Mouse (Mus musculus): ENCODE measurements at regions not wholly inside any gene's neighbourhood (a gene's known extent, or its start where the extent isn't known, plus 50 kb on each side); places are given as distances from the start of the nearest gene placed in this dataset.
"Not testable (repeated sequence)": the region's sequence is repeated elsewhere in the genome, so short reads cannot be mapped to it uniquely, and the experiment has no call there.

GRCm38 (mm10) chr4:94407503-94407902 lies 148.8 kb upstream of the Gm10306 start:
- DNase-seq = no peak

GRCm38 (mm10) chr4:94412661-94413060 lies 143.7 kb upstream of the Gm10306 start:
- no peak for DNase-seq

- DNase-seq = not testable (repeated sequence)
Measured at GRCm38 (mm10) chr4:94425525-94425924, 130.8 kb upstream of the Gm10306 start.

GRCm38 (mm10) chr4:94427581-94427980 lies 128.8 kb upstream of the Gm10306 start:
- no peak for DNase-seq

- DNase-seq = no peak
Measured at GRCm38 (mm10) chr4:94432005-94432404, 124.3 kb upstream of the Gm10306 start.

GRCm38 (mm10) chr4:94437717-94438435 lies 118.5 kb upstream of the Gm10306 start:
- no peak for DNase-seq

- peak; percentile 69 to 79 for DNase-seq
Measured at GRCm38 (mm10) chr4:94439159-94439836, 117.0 kb upstream of the Gm10306 start.

GRCm38 (mm10) chr4:94446604-94447003 lies 109.7 kb upstream of the Gm10306 start:
- no peak for DNase-seq

Measured in cerebellum, adult 18-20 months (tissue).